Mouse (Mus musculus): ENCODE data around the gene Tctex1d4. TPM values are rescaled to one million over a fixed set of nuclear protein-coding genes. Genes with fewer than 3 reads are reported as not detected.
A peak's percentile ranks its signal among the peaks of the same experiment; 100 is the strongest.

Tctex1d4 gene
- total and polyA plus RNA-seq, 2 experiments from 2014 or later, result 1.2 to 5.8 TPM

DNA sequence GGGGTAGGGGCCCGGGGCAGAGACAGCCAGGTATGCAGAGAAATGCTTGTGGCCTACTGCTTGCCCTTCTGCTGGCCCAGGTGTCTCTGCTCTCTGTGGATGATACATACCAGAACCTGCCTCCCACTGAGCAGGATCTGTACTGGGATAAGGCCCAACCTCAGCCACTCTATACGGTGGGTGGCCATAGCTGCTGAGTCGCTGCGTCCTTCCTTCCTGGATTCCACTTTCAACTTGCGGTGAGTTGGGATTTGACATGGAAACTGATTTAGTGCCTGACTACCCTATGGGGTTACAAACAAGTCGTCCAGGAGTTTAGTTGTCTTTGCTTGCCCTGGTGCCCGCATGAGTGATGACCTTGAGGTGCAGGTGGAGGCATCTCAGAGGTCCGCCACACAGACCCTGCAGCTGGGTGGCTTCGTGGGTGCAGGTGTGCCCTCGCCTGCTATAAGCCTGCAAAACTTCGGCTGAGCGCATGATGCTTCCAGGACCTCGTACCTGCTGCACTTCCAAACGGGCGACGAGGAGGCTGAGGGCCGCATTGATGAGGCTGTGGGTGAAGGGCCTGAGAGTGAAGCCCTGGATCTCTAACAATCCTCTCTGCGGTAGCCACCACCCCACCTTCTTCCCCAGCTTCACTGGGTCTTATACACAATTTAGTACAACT, 21.6 kb downstream of the Tctex1d4 start:
- DNase-seq (ENCODE audit: low spot score) (no peak), ATAC-seq (ENCODE audit: low FRiP score) (no peak)
- no peak overlapping the region for H3K27ac ChIP-seq (ENCODE audit: low read depth, low read length)
- H3K4me2 ChIP-seq (ENCODE audit: low read depth, low read length, poor library complexity, severe bottlenecking), result no peak overlapping the region
- H3K9ac ChIP-seq (replicated peaks; ENCODE audit: low read length, poor library complexity, severe bottlenecking), result no peak overlapping the region
- TF ChIP-seq CTCF (IDR thresholded peaks at IDR 0.05), result no peak
- H3K27me3 ChIP-seq (ENCODE audit: insufficient read depth, low read length), result no peaks in the 10 kb centered on the region
- no peaks in the 10 kb centered on the region for H3K9me3 ChIP-seq (ENCODE audit: low read length)
- H3K4me3 ChIP-seq (ENCODE audit: low read depth, low read length), result no peak overlapping the region
- peaks cover 24% of the 10 kb centered on the region for H3K36me3 ChIP-seq (ENCODE audit: insufficient read depth, low read length)
- 86% methylated on average over 18 of the region's 18 CpGs for WGBS
- no peaks in the 10 kb centered on the region for H3K4me1 ChIP-seq (ENCODE audit: insufficient read depth, low read length)

DNA sequence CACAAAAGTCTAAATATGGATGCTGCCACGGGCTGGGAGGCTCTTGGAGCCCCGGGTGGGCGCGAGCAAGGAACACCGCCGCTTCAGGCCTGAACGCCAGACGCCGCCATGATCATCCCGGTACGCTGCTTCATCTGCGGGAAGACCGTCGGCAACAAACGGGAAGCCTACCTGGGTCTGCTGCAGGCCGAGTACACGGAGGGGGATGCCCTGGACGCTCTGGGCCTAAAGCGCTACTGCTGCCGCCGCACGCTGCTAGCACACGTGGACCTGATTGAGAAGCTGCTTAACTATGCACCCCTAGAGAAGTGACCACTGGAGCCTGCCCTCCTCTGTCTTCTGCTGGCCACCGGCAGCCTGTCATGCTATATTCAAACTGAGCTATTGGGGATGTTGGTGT, 22.2 kb downstream of the Tctex1d4 start:
- H3K4me1 ChIP-seq (ENCODE audit: insufficient read depth, low read length), result no peaks in the 10 kb centered on the region
- H3K36me3 ChIP-seq (ENCODE audit: insufficient read depth, low read length), result peaks cover 28% of the 10 kb centered on the region
- no peak for ATAC-seq (ENCODE audit: low FRiP score)

DNA sequence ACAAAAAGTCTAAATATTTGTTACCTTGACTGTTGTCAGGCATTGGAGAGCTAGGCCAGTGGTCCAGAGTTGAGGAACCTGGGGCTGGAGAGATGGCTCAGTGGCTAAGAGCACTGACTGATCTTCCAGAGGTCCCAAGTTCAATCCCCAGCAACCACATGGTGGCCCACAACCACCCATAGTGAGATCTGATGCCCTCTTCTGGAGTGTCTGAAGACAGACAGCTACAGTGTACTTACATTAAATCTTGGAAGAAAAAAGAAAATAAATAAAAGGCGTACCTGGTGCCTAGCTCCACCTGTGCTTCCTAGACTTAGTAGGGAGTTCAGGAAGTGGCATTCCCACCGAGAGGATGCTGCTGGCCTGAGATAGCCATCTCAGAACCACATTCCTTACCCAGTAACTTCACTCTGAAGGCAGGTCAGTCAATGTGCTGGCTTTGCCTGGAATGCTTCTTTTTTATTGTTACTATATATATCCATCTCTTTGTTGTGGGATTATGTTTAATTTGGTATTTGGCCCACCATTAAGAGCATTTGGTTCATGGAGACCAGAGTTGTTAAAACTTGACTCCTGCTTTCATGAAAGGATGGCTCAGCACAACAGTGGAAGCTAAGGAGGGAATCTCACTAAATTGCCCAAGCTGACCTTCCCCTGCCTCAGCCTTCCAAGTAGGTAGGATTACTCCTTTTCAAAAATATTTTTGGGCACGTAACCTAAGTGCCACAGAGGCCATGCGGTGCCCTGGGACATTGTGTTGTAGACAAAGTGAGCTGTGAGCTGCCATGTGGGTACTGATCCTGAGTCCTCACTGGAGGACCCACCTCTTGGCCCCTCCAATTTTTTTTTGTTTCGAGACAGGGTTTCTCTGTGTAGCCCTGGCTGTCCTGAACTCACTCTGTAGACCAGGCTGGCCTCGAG, 23.0 kb downstream of the Tctex1d4 start:
- Histone ChIP-seq H3K9me3 (ENCODE audit: low read length) (no peaks in the 10 kb centered on the region), H3K4me2 (ENCODE audit: low read depth, low read length, poor library complexity, severe bottlenecking) (no peak overlapping the region), H3K9ac (replicated peaks; ENCODE audit: low read length, poor library complexity, severe bottlenecking) (no peak overlapping the region), H3K27ac (ENCODE audit: low read depth, low read length) (no peak overlapping the region), H3K4me1 (ENCODE audit: insufficient read depth, low read length) (no peaks in the 10 kb centered on the region), H3K4me3 (ENCODE audit: low read depth, low read length) (no peak overlapping the region), H3K36me3 (ENCODE audit: insufficient read depth, low read length) (peaks cover 32% of the 10 kb centered on the region), H3K27me3 (ENCODE audit: insufficient read depth, low read length) (no peaks in the 10 kb centered on the region)
- DNase-seq (ENCODE audit: low spot score) (no peak), ATAC-seq (ENCODE audit: low FRiP score) (no peak)
- TF ChIP-seq CTCF (IDR thresholded peaks at IDR 0.05), result peak; percentile 25
- WGBS, result 77% methylated on average over 6 of the region's 6 CpGs

More for the DNA sequence above, 22.2 kb downstream of the Tctex1d4 start:
- Histone ChIP-seq H3K27me3 (ENCODE audit: insufficient read depth, low read length) (no peaks in the 10 kb centered on the region), H3K9ac (replicated peaks; ENCODE audit: low read length, poor library complexity, severe bottlenecking) (no peak overlapping the region), H3K27ac (ENCODE audit: low read depth, low read length) (no peak overlapping the region), H3K4me2 (ENCODE audit: low read depth, low read length, poor library complexity, severe bottlenecking) (no peak overlapping the region), H3K9me3 (ENCODE audit: low read length) (no peaks in the 10 kb centered on the region), H3K4me3 (ENCODE audit: low read depth, low read length) (no peak overlapping the region)
- TF ChIP-seq CTCF (IDR thresholded peaks at IDR 0.05), result no peak
- WGBS, result 63% methylated on average over 24 of the region's 24 CpGs
- no peak for DNase-seq (ENCODE audit: low spot score)

DNA sequence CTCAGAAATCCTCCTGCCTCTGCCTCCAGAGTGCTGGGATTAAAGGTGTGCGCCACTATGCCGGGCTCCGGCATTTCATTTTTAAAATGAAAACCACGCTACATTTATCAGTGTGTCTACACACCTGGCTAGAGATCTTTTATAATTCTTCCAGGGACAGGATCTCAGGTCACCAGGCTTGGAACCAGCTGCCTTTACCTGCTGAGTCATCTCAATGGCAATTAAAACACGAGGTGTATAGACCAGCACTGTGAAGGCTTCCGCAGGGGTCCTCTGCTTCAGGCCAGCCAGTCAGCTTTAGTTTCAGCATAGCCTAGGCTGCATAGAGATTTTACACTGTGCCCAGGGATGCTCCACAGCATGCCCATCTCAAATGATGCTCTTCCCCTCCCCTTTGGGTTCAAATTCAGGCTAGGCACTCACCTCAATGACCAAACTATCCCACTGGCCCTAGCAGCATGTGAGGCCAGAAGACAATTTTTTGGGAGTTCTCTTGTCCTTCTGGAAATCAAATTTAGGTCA, 23.7 kb downstream of the Tctex1d4 start:
- Histone ChIP-seq H3K27me3 (ENCODE audit: insufficient read depth, low read length) (no peaks in the 10 kb centered on the region), H3K4me2 (ENCODE audit: low read depth, low read length, poor library complexity, severe bottlenecking) (no peak overlapping the region), H3K4me1 (ENCODE audit: insufficient read depth, low read length) (no peaks in the 10 kb centered on the region), H3K9me3 (ENCODE audit: low read length) (no peaks in the 10 kb centered on the region), H3K27ac (ENCODE audit: low read depth, low read length) (no peak overlapping the region), H3K9ac (replicated peaks; ENCODE audit: low read length, poor library complexity, severe bottlenecking) (no peak overlapping the region), H3K36me3 (ENCODE audit: insufficient read depth, low read length) (peaks cover 32% of the 10 kb centered on the region), H3K4me3 (ENCODE audit: low read depth, low read length) (no peak overlapping the region)
- ATAC-seq (ENCODE audit: low FRiP score) (no peak), DNase-seq (ENCODE audit: low spot score) (no peak)
- TF ChIP-seq CTCF (IDR thresholded peaks at IDR 0.05), result no peak
- 90% methylated on average over 6 of the region's 6 CpGs for WGBS

DNA sequence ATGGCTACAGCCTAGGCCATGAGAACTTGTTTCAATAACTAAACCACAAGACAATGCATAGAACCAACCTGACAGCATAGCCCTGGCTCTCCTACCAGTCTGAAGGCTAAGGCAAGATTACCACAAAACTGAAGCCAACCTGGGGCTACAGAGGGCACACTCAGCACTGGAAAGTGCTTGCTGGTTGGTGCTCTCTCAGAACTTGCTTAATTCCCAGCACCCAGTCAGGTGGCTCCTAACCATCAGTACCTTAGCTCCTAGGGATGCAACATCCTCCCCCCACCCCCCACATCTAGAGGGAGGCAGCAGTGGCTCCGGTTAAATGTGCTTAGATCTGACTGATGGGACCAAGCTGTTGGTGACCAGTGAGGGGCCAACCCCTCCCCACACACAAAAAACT, 24.8 kb downstream of the Tctex1d4 start:
- no peak for ATAC-seq (ENCODE audit: low FRiP score)
- Histone ChIP-seq H3K27ac (ENCODE audit: low read depth, low read length) (no peak overlapping the region), H3K9ac (replicated peaks; ENCODE audit: low read length, poor library complexity, severe bottlenecking) (no peak overlapping the region), H3K4me1 (ENCODE audit: insufficient read depth, low read length) (no peaks in the 10 kb centered on the region), H3K27me3 (ENCODE audit: insufficient read depth, low read length) (no peaks in the 10 kb centered on the region), H3K9me3 (ENCODE audit: low read length) (no peaks in the 10 kb centered on the region), H3K4me3 (ENCODE audit: low read depth, low read length) (no peak overlapping the region), H3K4me2 (ENCODE audit: low read depth, low read length, poor library complexity, severe bottlenecking) (no peak overlapping the region), H3K36me3 (ENCODE audit: insufficient read depth, low read length) (peaks cover 32% of the 10 kb centered on the region)
- 69% methylated on average over 1 of the region's 1 CpGs for WGBS
- no peak for TF ChIP-seq CTCF (IDR thresholded peaks at IDR 0.05)
- DNase-seq (ENCODE audit: low spot score), result no peak

DNA sequence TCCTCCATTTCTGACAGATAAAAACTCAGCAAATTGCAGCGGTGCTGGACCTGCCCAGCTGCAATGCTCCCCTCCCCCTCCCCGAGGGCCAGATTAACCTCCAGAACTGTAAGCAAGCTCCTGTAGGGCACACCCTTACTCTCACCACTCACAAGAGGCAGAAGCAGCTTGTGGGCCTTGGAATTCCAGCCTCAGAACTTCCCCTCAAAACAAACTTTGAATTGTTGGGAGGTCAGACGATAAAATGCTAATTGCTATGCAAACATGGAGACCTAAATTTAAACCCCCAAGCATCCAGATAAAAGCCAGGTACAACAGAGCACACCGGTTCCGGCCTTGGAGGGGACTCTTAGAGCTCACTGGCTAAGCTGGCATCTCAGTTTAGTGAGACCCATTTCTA, 26.1 kb downstream of the Tctex1d4 start:
- H3K9me3 ChIP-seq (ENCODE audit: low read length), result no peaks in the 10 kb centered on the region
- DNase-seq (ENCODE audit: low spot score) (no peak), ATAC-seq (ENCODE audit: low FRiP score) (no peak)
- H3K36me3 ChIP-seq (ENCODE audit: insufficient read depth, low read length), result peaks cover 32% of the 10 kb centered on the region
- H3K4me2 ChIP-seq (ENCODE audit: low read depth, low read length, poor library complexity, severe bottlenecking), result no peak overlapping the region
- no peaks in the 10 kb centered on the region for H3K4me1 ChIP-seq (ENCODE audit: insufficient read depth, low read length)
- 83% methylated on average over 5 of the region's 5 CpGs for WGBS
- no peaks in the 10 kb centered on the region for H3K27me3 ChIP-seq (ENCODE audit: insufficient read depth, low read length)
- no peak for TF ChIP-seq CTCF (IDR thresholded peaks at IDR 0.05)
- H3K9ac ChIP-seq (replicated peaks; ENCODE audit: low read length, poor library complexity, severe bottlenecking), result 0 out of 2 replicates have a peak overlapping the region, but pooled peaks have one; percentile 3
- no peak overlapping the region for H3K27ac ChIP-seq (ENCODE audit: low read depth, low read length)
- H3K4me3 ChIP-seq (ENCODE audit: low read depth, low read length), result no peak overlapping the region
